Mouse (Mus musculus) liver, embryonic 15.5 days (tissue): Measurements from ENCODE around the gene Plk4. TPM values are rescaled to one million over a fixed set of nuclear protein-coding genes. Genes with fewer than 3 reads are reported as not detected.

Experiments
- ATAC-seq: fragments of 200-750 bp; cut with Nextera tagmentation; 2 replicates; pipeline ENCODE4 v1.8.0; 2017; ENCODE audit warnings: moderate number of reproducible peaks, mild to moderate bottlenecking, moderate library complexity; ENCODE audit not compliant: insufficient read depth
- H3K27ac ChIP-seq: fragments of 300-500 bp; sonication (generic); replicated peaks from 2 replicates; pipeline ENCODE4 v1.5.1; 2015; ENCODE audit warnings: mild to moderate bottlenecking, inconsistent platforms
- H3K27me3 ChIP-seq: fragments of 300-500 bp; sonication (generic); 2 replicates; pipeline ENCODE4 v1.6.1; 2015; ENCODE audit warnings: mild to moderate bottlenecking, inconsistent platforms
- H3K36me3 ChIP-seq: fragments of 300-500 bp; sonication (generic); replicated peaks from 2 replicates; pipeline ENCODE4 v1.6.1; 2015; ENCODE audit warnings: moderate library complexity, mild to moderate bottlenecking, inconsistent platforms
- H3K4me1 ChIP-seq: fragments of 300-500 bp; sonication (generic); replicated peaks from 2 replicates; pipeline ENCODE4 v1.6.1; 2015; ENCODE audit warnings: inconsistent platforms
- H3K4me2 ChIP-seq: fragments of 300-500 bp; sonication (generic); 2 replicates; pipeline ENCODE4 v1.6.1; 2015; ENCODE audit warnings: moderate library complexity, mild to moderate bottlenecking, inconsistent platforms
- H3K4me3 ChIP-seq: fragments of 300-500 bp; sonication (generic); replicated peaks from 2 replicates; pipeline ENCODE4 v1.5.1; 2015; ENCODE audit warnings: mild to moderate bottlenecking, inconsistent platforms
- H3K9ac ChIP-seq: fragments of 300-500 bp; sonication (generic); 2 replicates; pipeline ENCODE4 v1.6.1; 2015; ENCODE audit warnings: moderate library complexity, mild to moderate bottlenecking, inconsistent platforms
- H3K9me3 ChIP-seq: fragments of 300-500 bp; sonication (generic); replicated peaks from 2 replicates; pipeline ENCODE4 v1.6.1; 2016; ENCODE audit warnings: inconsistent platforms
- WGBS: fragments of 180-500 bp; shearing (Covaris S2); methylation state at CpG from one replicate; pipeline ENCODE4 v1.1.7; 2015; ENCODE audit warnings: mixed read lengths; ENCODE audit not compliant: insufficient replicate concordance; 5-methylcytosine and 5-hydroxymethylcytosine counted together
- polyA plus RNA-seq: library from polyadenylated mRNA; unstranded; fragments of >200 nt; fragmentation: Nextera tagmentation; extraction: Ambion mirVana; gene quantifications from 2 replicates; pipeline ENCODE4 v1.2.1, GENCODE M21; 2015

The Plk4 gene
- 38.1 and 38.5 TPM in 2 replicates for polyA plus RNA-seq

- H3K36me3 ChIP-seq = peaks cover 22% of the 10 kb centered on the region
- H3K4me1 ChIP-seq = peaks cover 31% of the 10 kb centered on the region
- peak within 1 kb of the TSS; percentile 98 for H3K4me3 ChIP-seq
- peak within 1 kb of the TSS; percentile 85 for H3K4me2 ChIP-seq
- peak within 1 kb of the TSS; percentile 92 for H3K27ac ChIP-seq
- H3K9ac ChIP-seq = peak within 1 kb of the TSS; percentile 97
- no peaks in the 10 kb centered on the region for H3K27me3 ChIP-seq
- WGBS = under 1% methylated on average over 66 of the region's 66 CpGs
- no peaks in the 10 kb centered on the region for H3K9me3 ChIP-seq
- ATAC-seq = peak; percentile 84
Measured at GRCm38 (mm10) chr3:40799530-40800372, at the start of gene Plk4. TSS of gene Plk4 (plus strand) at chr3:40800019.

DNA sequence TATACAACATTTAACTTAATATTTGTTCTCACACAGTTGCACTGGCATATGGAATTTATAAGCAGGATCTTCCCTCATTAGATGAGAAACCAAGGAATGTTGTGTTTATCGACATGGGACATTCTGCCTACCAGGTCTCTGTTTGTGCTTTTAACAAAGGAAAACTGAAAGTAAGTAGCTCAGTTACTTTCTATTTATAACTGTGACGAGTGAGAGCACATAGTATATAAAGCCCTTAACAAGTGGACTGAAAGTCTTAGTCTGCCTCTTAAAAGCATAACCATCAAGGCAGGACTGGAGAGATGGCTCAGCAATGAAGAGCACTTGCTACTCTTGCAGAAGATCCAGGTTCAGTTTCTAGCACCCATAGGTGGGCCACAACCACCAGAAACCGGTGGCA lies 39.1 kb upstream of the Plk4 start:
- Histone ChIP-seq H3K9ac (no peak overlapping the region), H3K4me1 (no peaks in the 10 kb centered on the region), H3K36me3 (peaks cover 37% of the 10 kb centered on the region), H3K27ac (no peak overlapping the region), H3K4me2 (no peak overlapping the region), H3K4me3 (no peak overlapping the region), H3K27me3 (no peaks in the 10 kb centered on the region), H3K9me3 (no peaks in the 10 kb centered on the region)
- no peak for ATAC-seq
- 81% methylated on average over 3 of the region's 3 CpGs for WGBS

DNA sequence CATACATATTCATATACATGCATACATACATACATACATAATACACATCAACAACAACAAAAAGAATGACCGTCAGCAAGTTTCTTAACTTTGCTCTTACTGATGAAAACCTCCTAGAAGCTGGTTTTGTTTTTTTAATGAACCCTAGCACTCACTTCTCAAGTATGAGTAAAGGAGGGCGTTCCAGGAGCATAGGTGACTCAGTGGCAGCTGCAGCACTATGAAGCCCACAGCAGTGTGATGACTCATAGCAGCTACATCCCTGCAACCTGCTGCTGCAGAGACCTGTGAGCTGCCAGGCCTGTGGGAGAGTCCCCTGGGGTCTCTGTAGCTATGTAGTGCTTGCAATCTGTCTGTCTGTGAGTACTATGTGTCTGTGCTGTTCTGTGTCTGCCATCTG lies 38.5 kb upstream of the Plk4 start:
- Histone ChIP-seq H3K9ac (no peak overlapping the region), H3K4me2 (no peak overlapping the region), H3K4me3 (no peak overlapping the region), H3K9me3 (no peaks in the 10 kb centered on the region), H3K27ac (no peak overlapping the region), H3K36me3 (peaks cover 37% of the 10 kb centered on the region), H3K4me1 (no peaks in the 10 kb centered on the region), H3K27me3 (no peaks in the 10 kb centered on the region)
- WGBS = 84% methylated on average over 2 of the region's 2 CpGs
- ATAC-seq = no peak

- Histone ChIP-seq H3K9me3 (no peaks in the 10 kb centered on the region), H3K4me2 (no peak overlapping the region), H3K4me3 (no peak overlapping the region), H3K4me1 (peaks cover 3% of the 10 kb centered on the region), H3K27ac (no peak overlapping the region), H3K36me3 (peaks cover 24% of the 10 kb centered on the region), H3K9ac (no peak overlapping the region), H3K27me3 (no peaks in the 10 kb centered on the region)
- WGBS = 87% methylated on average over 2 of the region's 2 CpGs
- ATAC-seq = no peak
Measured at GRCm38 (mm10) chr3:40793783-40794182, 6.0 kb upstream of the Plk4 start.

- 61% methylated on average over 1 of the region's 1 CpGs for WGBS
Measured at GRCm38 (mm10) chr3:40798054-40798453, 1.8 kb upstream of the Plk4 start.

GRCm38 (mm10) chr3:40798500-40798899 lies 1.3 kb upstream of the Plk4 start:
- peak overlapping the region; percentile 85 for H3K4me2 ChIP-seq
- peaks cover 31% of the 10 kb centered on the region for H3K4me1 ChIP-seq
- no peak for ATAC-seq
- peak overlapping the region; percentile 39; the same call in 1 of the 2 replicates for H3K27ac ChIP-seq
- 34% methylated on average over 7 of the region's 7 CpGs for WGBS
- no peaks in the 10 kb centered on the region for H3K27me3 ChIP-seq
- peaks cover 18% of the 10 kb centered on the region for H3K36me3 ChIP-seq
- H3K9me3 ChIP-seq = no peaks in the 10 kb centered on the region
- peak overlapping the region; percentile 98; the same call in 1 of the 2 replicates for H3K4me3 ChIP-seq
- H3K9ac ChIP-seq = peak overlapping the region; percentile 97; the same call in 1 of the 2 replicates

More at GRCm38 (mm10) chr3:40798054-40798453, 1.8 kb upstream of the Plk4 start:
- Histone ChIP-seq H3K27me3 (no peaks in the 10 kb centered on the region), H3K9ac (no peak overlapping the region), H3K36me3 (peaks cover 16% of the 10 kb centered on the region), H3K4me3 (no peak overlapping the region), H3K4me1 (peaks cover 31% of the 10 kb centered on the region), H3K4me2 (no peak overlapping the region), H3K27ac (no peak overlapping the region), H3K9me3 (no peaks in the 10 kb centered on the region)
- ATAC-seq = no peak

DNA sequence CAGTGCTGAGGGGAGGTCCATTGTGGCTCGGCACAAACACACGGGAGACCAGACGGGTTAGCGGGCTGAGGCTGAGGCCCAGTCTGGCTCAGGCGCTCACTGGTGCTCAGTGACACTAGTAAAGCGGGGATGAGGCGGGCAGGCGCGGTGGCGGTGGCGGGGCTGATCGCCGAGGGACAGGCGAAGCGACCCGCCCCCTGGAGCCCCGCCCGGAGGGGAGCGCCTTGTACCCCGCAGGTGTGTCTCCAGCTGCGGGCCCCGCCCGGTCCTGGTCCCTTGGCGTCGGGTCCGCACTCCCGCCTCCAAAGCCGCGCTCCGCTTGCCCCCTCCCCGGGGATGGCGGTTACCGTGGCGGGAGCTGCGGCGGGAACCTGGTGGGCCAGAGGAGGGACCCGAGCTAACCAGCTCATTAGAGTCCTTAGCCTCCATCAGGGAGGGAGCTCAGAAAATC lies 579 bp downstream of the Plk4 start:
- peak overlapping the region; percentile 98 for H3K4me3 ChIP-seq
- H3K9me3 ChIP-seq = no peaks in the 10 kb centered on the region
- H3K9ac ChIP-seq = peak overlapping the region; percentile 97
- H3K27me3 ChIP-seq = no peaks in the 10 kb centered on the region
- peak; percentile 85 for ATAC-seq
- WGBS = under 1% methylated on average over 37 of the region's 37 CpGs
- peaks cover 28% of the 10 kb centered on the region for H3K36me3 ChIP-seq
- H3K27ac ChIP-seq = peak overlapping the region; percentile 92
- H3K4me2 ChIP-seq = peak overlapping the region; percentile 85
- H3K4me1 ChIP-seq = peaks cover 31% of the 10 kb centered on the region

DNA sequence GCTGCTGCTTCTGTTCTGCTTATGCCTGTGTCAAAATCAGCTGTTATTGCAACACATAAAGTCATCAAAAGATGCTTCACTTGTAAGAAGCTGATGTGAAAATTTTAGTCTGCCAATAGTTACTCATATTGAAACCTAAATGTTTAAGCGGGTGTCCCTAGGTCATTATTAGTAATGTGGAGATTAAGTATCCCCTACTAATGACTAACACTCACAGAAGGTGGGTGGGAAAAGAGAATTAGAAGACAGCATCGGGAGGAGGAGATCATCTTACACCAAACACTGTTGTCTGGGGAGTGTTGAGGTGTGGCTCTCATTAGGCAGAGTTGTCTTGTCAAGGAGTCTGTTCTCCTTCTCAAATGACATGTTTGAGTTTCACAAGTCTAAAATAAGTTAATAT lies 7.1 kb downstream of the Plk4 start:
- no peak overlapping the region for H3K4me2 ChIP-seq
- no peak overlapping the region for H3K9ac ChIP-seq
- no peak overlapping the region for H3K27ac ChIP-seq
- no peak for ATAC-seq
- no peaks in the 10 kb centered on the region for H3K27me3 ChIP-seq
- no peaks in the 10 kb centered on the region for H3K9me3 ChIP-seq
- WGBS = 76% methylated on average over 2 of the region's 2 CpGs
- H3K4me3 ChIP-seq = no peak overlapping the region
- H3K36me3 ChIP-seq = peaks cover 68% of the 10 kb centered on the region
- peaks cover 6% of the 10 kb centered on the region for H3K4me1 ChIP-seq

DNA sequence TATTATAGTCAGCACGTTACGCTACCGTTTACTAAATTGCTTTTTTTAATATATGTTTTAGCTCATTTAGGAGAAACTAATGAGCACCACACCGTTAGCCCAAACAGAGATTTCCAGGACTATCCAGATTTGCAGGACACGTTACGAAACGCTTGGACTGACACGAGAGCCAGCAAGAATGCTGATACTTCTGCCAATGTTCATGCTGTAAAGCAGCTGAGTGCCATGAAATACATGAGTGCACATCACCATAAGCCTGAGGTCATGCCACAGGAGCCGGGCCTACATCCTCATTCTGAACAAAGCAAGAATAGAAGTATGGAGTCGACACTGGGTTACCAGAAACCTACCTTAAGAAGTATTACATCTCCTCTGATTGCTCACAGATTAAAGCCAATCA lies 8.9 kb downstream of the Plk4 start:
- WGBS = 90% methylated on average over 10 of the region's 10 CpGs
- H3K9ac ChIP-seq = no peak overlapping the region
- ATAC-seq = no peak

GRCm38 (mm10) chr3:40809894-40810293 lies 10.1 kb downstream of the Plk4 start:
- Histone ChIP-seq H3K4me2 (no peak overlapping the region), H3K4me1 (no peaks in the 10 kb centered on the region), H3K9me3 (no peaks in the 10 kb centered on the region), H3K27me3 (no peaks in the 10 kb centered on the region), H3K4me3 (no peak overlapping the region), H3K9ac (no peak overlapping the region), H3K27ac (no peak overlapping the region), H3K36me3 (peaks cover 80% of the 10 kb centered on the region)
- 86% methylated on average over 2 of the region's 2 CpGs for WGBS
- no peak for ATAC-seq

More for the DNA sequence above, 8.9 kb downstream of the Plk4 start:
- H3K4me2 ChIP-seq = no peak overlapping the region
- H3K36me3 ChIP-seq = peaks cover 74% of the 10 kb centered on the region
- H3K27ac ChIP-seq = no peak overlapping the region
- H3K4me3 ChIP-seq = no peak overlapping the region
- H3K4me1 ChIP-seq = no peaks in the 10 kb centered on the region
- H3K27me3 ChIP-seq = no peaks in the 10 kb centered on the region
- no peaks in the 10 kb centered on the region for H3K9me3 ChIP-seq

DNA sequence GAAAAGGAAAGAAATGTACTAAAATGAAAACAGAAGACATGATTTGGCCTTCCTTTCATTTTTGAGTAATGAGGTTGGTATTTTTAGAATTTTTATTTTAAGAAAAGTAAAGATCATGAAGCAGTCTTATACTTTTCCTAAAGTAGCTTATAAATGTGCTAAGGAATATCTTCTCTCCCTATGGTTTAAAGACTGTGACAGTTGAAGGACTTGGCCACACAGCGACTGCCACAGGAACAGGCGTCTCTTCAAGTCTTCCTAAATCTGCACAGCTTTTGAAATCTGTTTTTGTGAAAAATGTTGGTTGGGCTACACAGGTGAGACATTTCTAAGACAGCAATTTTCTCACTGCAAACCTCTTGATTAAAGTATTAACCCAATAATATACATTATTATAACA lies 13.5 kb downstream of the Plk4 start:
- H3K27me3 ChIP-seq = no peaks in the 10 kb centered on the region
- no peak overlapping the region for H3K4me2 ChIP-seq
- H3K4me1 ChIP-seq = no peaks in the 10 kb centered on the region
- no peak overlapping the region for H3K27ac ChIP-seq
- ATAC-seq = no peak
- WGBS = 90% methylated on average over 2 of the region's 2 CpGs
- no peak overlapping the region for H3K9ac ChIP-seq
- no peak overlapping the region for H3K4me3 ChIP-seq
- H3K9me3 ChIP-seq = no peaks in the 10 kb centered on the region
- H3K36me3 ChIP-seq = peaks cover 80% of the 10 kb centered on the region
